Mouse (Mus musculus): ENCODE measurements around the gene Golga4. TPM values are rescaled to one million over a fixed set of nuclear protein-coding genes. Genes with fewer than 3 reads are reported as not detected.

Golga4 gene
- polyA plus RNA-seq, 1 experiment from 2014 or later = 56.5 TPM

DNA sequence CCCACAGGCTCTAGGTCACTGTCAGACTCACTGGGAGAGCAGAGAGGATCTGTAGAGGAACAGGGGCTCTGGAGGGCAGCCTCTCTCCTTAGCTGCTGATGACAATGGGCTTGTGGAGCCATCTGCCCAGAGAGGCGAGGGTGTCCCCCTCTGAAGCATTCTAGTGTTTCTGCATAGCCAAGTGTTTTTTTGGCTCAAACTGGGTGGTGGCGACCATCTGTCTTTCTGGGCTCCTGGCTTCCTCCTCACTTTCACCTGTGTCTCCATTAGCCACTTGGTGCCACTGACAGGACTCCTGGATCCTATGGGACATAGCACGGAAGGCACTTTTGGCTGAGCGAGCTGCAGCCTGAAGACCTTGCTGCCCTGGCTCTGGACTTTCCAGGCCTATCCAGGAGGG, 65.6 kb downstream of the Golga4 start:
- Histone ChIP-seq H3K9ac (replicated peaks) (no peak overlapping the region), H3K27ac (no peak overlapping the region), H3K9me3 (no peaks in the 10 kb centered on the region), H3K4me1 (replicated peaks) (no peaks in the 10 kb centered on the region), H3K27me3 (no peaks in the 10 kb centered on the region), H3K4me3 (replicated peaks) (no peak overlapping the region), H3K4me2 (replicated peaks) (no peak overlapping the region), H3K36me3 (peaks cover 81% of the 10 kb centered on the region)
- ATAC-seq = no peak
- 92% methylated on average over 4 of the region's 4 CpGs for WGBS

DNA sequence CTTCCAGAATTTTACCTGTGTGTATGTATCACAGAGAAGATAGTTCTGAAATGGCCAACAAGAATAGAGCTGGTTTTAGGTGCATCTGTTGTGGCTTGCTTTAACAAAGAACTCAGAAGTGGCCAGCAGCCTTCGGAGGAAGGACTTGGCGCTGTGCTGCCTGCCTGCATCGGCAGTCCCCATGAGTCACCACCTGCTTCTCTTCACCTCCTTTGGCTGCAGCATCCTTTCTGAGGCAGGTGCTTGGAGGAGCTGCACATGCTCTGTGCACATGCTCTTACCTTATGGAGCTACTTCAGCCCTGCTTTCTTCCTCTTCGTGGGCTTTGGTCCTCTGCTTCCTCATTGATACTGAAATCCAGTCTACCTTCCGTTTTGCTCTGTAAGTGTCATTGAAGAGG, 68.8 kb downstream of the Golga4 start:
- Histone ChIP-seq H3K27ac (no peak overlapping the region), H3K36me3 (peaks cover 79% of the 10 kb centered on the region), H3K9me3 (no peaks in the 10 kb centered on the region), H3K4me1 (replicated peaks) (no peaks in the 10 kb centered on the region), H3K27me3 (no peaks in the 10 kb centered on the region), H3K4me2 (replicated peaks) (no peak overlapping the region), H3K4me3 (replicated peaks) (no peak overlapping the region), H3K9ac (replicated peaks) (no peak overlapping the region)
- WGBS = 96% methylated on average over 5 of the region's 5 CpGs
- ATAC-seq = no peak

DNA sequence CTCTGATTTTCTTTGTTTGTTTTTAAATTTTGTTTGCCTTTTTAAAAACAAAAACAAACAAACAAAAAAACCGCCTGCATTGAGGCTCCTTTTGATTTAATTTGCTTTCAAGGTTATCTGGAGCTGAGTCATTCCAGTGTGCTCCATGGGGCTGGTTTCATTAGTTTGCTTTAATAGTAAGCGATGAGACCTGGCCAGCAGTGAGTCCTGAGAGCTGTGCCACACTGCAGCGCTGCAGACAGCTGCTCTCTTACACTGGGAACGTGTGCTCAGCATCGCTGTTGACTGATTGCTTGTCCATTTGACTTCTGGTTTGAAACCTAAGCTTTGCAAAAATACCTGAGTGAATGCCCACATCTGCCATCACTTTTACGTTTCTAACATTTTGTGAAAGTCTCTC, 74.3 kb downstream of the Golga4 start:
- 85% methylated on average over 6 of the region's 6 CpGs for WGBS
- Histone ChIP-seq H3K36me3 (peaks cover 57% of the 10 kb centered on the region), H3K4me2 (replicated peaks) (no peak overlapping the region), H3K4me1 (replicated peaks) (no peaks in the 10 kb centered on the region), H3K9me3 (no peaks in the 10 kb centered on the region), H3K27ac (no peak overlapping the region), H3K27me3 (no peaks in the 10 kb centered on the region), H3K4me3 (replicated peaks) (no peak overlapping the region), H3K9ac (replicated peaks) (no peak overlapping the region)
- no peak for ATAC-seq

DNA sequence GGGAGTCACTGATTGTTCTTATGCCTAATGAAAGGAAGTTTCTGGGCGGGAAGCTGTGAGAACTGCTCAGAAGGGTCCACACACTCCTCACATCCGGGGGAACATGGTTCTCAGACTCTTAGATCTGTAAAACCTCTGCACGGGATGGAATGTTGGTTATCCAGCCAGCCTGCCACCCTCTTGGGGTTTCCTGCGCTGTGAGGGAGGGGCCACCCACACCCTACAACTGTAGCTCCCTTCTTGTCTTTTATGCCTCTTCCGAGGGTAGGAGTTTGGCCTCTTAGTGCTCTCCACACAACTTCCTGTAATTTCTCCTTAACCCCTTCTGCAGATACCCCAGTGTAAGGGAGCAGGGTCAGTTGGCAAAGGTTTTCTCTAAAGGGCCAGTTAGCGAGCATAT, 76.7 kb downstream of the Golga4 start:
- H3K4me1 ChIP-seq (replicated peaks) = no peaks in the 10 kb centered on the region
- no peak for ATAC-seq
- H3K9me3 ChIP-seq = no peaks in the 10 kb centered on the region
- H3K27ac ChIP-seq = no peak overlapping the region
- peaks cover 44% of the 10 kb centered on the region for H3K36me3 ChIP-seq
- WGBS = 85% methylated on average over 6 of the region's 6 CpGs
- no peaks in the 10 kb centered on the region for H3K27me3 ChIP-seq
- no peak overlapping the region for H3K4me3 ChIP-seq (replicated peaks)
- no peak overlapping the region for H3K9ac ChIP-seq (replicated peaks)
- no peak overlapping the region for H3K4me2 ChIP-seq (replicated peaks)

DNA sequence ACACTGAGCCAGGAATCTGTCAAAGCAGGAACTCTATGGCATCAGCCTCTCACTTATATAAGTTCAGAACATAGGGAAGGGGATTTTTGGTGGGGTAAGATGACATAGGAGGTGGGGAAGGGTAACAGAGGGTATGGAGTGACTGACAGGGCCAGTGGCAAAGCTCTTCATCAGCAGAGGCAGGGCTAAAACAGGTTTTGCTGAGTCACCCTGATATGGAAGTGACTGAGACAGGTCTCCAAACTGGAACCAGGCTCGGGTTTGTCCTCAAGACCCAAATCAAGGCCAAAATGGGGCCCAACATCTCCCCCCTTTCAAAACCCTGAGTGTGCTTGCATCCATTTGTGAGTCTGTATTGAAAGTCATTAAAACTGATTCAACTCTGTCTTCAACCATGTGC, 78.8 kb downstream of the Golga4 start:
- Histone ChIP-seq H3K9ac (replicated peaks) (no peak overlapping the region), H3K27me3 (no peaks in the 10 kb centered on the region), H3K4me1 (replicated peaks) (peaks cover under 1% of the 10 kb centered on the region; the same call in 1 of the 2 replicates), H3K4me3 (replicated peaks) (no peak overlapping the region), H3K36me3 (peaks cover 28% of the 10 kb centered on the region), H3K4me2 (replicated peaks) (no peak overlapping the region), H3K9me3 (no peaks in the 10 kb centered on the region), H3K27ac (no peak overlapping the region)
- WGBS = 88% methylated on average over 1 of the region's 1 CpGs
- ATAC-seq = no peak

DNA sequence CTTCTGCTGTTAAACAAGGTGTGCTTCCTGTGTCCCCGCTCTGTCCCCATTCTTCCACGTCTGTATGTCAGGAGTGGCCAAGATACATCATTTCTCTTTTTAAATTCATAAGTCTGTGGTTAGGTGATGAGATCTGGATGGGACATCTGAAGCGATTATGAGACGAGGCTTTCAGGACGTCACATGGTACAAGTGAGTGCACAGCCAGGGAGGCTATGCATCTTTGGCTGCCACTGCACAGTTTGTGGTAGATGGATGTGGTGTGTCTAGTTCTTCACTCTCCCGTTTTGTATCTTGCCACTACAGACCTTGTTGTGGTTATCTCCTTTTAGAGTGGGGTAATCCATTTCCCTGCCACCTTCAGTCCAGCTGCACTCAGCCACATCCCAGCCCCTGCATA, 79.9 kb downstream of the Golga4 start:
- Histone ChIP-seq H3K9me3 (no peaks in the 10 kb centered on the region), H3K4me2 (replicated peaks) (no peak overlapping the region), H3K4me1 (replicated peaks) (peaks cover 11% of the 10 kb centered on the region), H3K27ac (no peak overlapping the region), H3K4me3 (replicated peaks) (no peak overlapping the region), H3K9ac (replicated peaks) (no peak overlapping the region), H3K36me3 (peaks cover 25% of the 10 kb centered on the region), H3K27me3 (no peaks in the 10 kb centered on the region)
- 95% methylated on average over 6 of the region's 6 CpGs for WGBS
- ATAC-seq = no peak

DNA sequence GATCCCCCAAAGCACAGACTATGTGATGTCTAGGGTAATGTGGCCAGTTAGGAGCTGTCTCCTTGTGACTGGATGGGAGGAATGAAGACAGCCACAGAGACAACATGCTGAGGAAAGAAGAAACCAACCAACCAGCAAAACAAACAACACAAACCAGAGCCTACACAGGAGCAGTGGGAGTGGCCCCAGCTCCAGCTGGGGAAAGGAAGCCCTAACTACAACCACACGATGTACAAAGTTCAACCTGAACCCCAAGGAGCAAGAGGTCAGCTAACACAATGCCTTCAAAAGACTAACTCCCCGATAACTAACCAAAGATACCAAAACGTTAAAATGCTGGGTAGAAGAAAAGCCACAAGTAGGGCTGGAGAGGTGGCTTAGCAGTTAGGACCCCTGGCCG, 81.0 kb downstream of the Golga4 start:
- H3K4me2 ChIP-seq (replicated peaks) = no peak overlapping the region
- no peaks in the 10 kb centered on the region for H3K27me3 ChIP-seq
- no peaks in the 10 kb centered on the region for H3K9me3 ChIP-seq
- H3K4me3 ChIP-seq (replicated peaks) = no peak overlapping the region
- ATAC-seq = no peak
- H3K36me3 ChIP-seq = peaks cover 16% of the 10 kb centered on the region
- WGBS = 73% methylated on average over 4 of the region's 4 CpGs
- no peak overlapping the region for H3K9ac ChIP-seq (replicated peaks)
- peaks cover 11% of the 10 kb centered on the region for H3K4me1 ChIP-seq (replicated peaks)
- no peak overlapping the region for H3K27ac ChIP-seq

DNA sequence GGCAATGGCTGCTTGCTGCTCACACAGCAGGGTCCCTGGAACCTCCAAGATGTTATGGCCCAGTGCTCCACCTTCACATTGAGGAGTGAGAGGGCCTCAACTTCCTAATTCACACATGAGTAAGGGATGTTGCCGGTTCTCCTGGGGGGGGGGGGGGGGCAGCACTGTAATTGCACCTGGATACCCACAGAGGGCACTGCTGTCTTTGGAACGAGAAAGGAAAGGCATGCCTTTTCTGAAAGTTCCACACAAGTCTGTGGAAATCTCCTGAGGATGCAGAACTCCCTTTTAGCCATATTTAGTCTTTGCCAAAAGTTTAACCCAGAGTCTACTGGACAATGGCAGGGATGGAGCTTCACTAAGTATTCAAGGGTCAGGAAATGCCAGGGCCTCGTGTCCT, 83.2 kb downstream of the Golga4 start:
- Histone ChIP-seq H3K4me3 (replicated peaks) (no peak overlapping the region), H3K4me2 (replicated peaks) (no peak overlapping the region), H3K4me1 (replicated peaks) (peaks cover 11% of the 10 kb centered on the region), H3K9me3 (no peaks in the 10 kb centered on the region), H3K27ac (no peak overlapping the region), H3K36me3 (peaks cover 4% of the 10 kb centered on the region; the same call in 1 of the 2 replicates), H3K9ac (replicated peaks) (no peak overlapping the region), H3K27me3 (no peaks in the 10 kb centered on the region)
- 49% methylated on average over 3 of the region's 3 CpGs for WGBS
- no peak for ATAC-seq

DNA sequence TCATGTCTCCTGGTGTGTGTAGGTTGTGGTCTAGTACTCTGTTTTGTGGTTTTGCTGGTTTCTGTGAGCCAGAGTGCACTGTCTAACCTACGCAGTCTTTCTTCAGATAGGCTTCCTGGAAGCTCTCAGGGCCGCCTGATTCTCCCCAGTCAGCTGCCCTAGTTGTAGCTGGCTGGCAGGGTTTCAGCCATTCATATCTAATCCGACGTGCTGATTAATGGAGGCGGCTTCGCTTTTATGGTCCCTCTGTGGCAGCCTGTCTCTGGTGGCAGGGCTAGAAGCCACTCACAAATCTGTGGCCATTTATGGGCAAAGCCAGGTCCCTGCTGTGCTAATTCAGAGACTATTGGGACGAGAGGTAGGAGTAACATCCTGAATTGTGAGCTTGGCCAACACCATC, 84.2 kb downstream of the Golga4 start:
- peak; percentile 32; the same call in 1 of the 2 replicates for ATAC-seq
- H3K9ac ChIP-seq (replicated peaks) = 0 out of 2 replicates have a peak overlapping the region, but pooled peaks have one; percentile 7
- WGBS = 35% methylated on average over 7 of the region's 7 CpGs

DNA sequence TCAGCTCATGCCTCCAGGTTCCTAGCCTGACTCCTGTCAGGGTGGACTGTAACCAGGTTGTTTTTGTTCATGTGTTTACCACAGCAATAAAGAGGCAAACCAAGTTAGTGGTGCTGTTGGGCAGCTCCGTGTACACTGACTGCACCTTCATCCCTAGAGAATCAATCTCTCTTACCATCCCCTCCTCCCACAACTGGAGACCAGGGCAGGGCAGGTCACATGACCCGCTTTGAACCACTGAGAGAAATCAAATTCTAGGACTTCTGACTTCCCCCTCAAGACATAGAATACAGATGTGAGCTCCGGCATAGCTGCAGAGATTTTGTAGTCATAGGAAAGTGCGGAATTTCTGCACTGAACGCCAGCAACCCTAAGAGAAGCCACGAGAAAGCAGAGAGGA, 85.6 kb downstream of the Golga4 start:
- ATAC-seq = no peak
- Histone ChIP-seq H3K4me2 (replicated peaks) (no peak overlapping the region), H3K9ac (replicated peaks) (no peak overlapping the region), H3K36me3 (peaks cover 4% of the 10 kb centered on the region; the same call in 1 of the 2 replicates), H3K27ac (no peak overlapping the region), H3K9me3 (no peaks in the 10 kb centered on the region), H3K4me3 (replicated peaks) (no peak overlapping the region), H3K27me3 (no peaks in the 10 kb centered on the region), H3K4me1 (replicated peaks) (peaks cover 11% of the 10 kb centered on the region)
- 82% methylated on average over 6 of the region's 6 CpGs for WGBS

More for the DNA sequence above, 84.2 kb downstream of the Golga4 start:
- Histone ChIP-seq H3K27ac (0 out of 2 replicates have a peak overlapping the region, but pooled peaks have one; percentile 6), H3K4me1 (replicated peaks) (peaks cover 11% of the 10 kb centered on the region), H3K4me2 (replicated peaks) (no peak overlapping the region), H3K4me3 (replicated peaks) (no peak overlapping the region), H3K36me3 (peaks cover 4% of the 10 kb centered on the region; the same call in 1 of the 2 replicates), H3K27me3 (no peaks in the 10 kb centered on the region), H3K9me3 (no peaks in the 10 kb centered on the region)

DNA sequence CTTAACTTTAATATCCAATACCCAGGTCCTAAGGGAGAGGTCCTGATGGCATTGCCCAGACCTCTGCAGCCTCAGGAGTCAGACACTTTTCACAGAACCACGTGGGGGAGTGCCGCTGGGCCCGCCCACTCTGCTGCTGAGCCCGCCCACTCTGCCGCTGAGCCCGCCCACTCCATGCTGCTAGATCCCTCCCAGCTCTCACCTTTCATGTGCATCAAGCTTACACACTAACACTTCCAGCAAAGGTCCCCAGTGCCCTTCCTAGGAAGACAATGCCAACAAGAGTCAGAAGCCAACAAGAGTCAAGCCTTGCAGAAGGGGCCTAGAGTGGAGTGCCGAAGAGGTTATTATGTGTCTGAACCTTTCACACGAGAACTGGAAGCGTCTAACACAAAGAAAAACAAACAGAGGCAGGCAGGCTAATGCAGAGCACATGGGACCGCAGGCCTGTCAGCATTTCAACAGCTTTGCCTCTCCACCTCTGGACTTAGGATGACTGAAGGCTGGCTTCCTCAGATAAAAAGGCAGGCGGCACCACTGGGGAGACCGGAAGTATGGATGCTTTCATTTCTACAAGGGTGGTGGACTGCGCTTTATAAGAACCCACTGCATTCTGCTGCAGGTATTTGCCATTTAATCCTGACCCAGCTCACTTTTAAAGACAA, 86.7 kb downstream of the Golga4 start:
- 0 out of 2 replicates have a peak, but pooled peaks have one; percentile 32 for ATAC-seq
- H3K4me2 ChIP-seq (replicated peaks) = no peak overlapping the region
- H3K9me3 ChIP-seq = no peaks in the 10 kb centered on the region
- peaks cover 11% of the 10 kb centered on the region for H3K4me1 ChIP-seq (replicated peaks)
- no peaks in the 10 kb centered on the region for H3K36me3 ChIP-seq
- no peak overlapping the region for H3K4me3 ChIP-seq (replicated peaks)
- H3K27me3 ChIP-seq = no peaks in the 10 kb centered on the region
- 43% methylated on average over 13 of the region's 13 CpGs for WGBS
- H3K27ac ChIP-seq = no peak overlapping the region
- H3K9ac ChIP-seq (replicated peaks) = no peak overlapping the region

DNA sequence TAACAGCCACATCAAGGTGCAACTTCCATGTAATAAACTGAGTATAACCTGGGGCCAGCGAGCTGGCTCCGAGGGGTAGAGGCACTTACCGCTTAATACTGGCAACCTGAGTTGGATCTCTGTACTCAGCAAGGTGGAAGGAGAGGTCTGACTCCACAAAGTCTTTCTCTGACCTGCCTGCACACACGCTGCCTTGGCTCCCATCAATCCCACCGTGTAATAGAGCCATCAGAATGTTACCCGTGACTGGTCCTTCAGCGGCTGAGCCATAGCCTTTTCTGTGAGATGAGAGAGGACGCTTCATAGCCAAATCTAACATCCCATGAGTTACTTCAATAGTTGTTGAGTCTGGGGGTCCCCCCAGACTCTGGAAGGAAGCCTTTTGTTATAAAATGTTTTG, 87.4 kb downstream of the Golga4 start:
- ATAC-seq = no peak
- no peak overlapping the region for H3K27ac ChIP-seq
- no peak overlapping the region for H3K4me2 ChIP-seq (replicated peaks)
- whole genome bisulfite sequencing = 87% methylated on average over 8 of the region's 8 CpGs
- H3K4me3 ChIP-seq (replicated peaks) = no peak overlapping the region
- peaks cover 11% of the 10 kb centered on the region for H3K4me1 ChIP-seq (replicated peaks)
- H3K27me3 ChIP-seq = no peaks in the 10 kb centered on the region
- no peaks in the 10 kb centered on the region for H3K9me3 ChIP-seq
- H3K36me3 ChIP-seq = no peaks in the 10 kb centered on the region
- no peak overlapping the region for H3K9ac ChIP-seq (replicated peaks)

DNA sequence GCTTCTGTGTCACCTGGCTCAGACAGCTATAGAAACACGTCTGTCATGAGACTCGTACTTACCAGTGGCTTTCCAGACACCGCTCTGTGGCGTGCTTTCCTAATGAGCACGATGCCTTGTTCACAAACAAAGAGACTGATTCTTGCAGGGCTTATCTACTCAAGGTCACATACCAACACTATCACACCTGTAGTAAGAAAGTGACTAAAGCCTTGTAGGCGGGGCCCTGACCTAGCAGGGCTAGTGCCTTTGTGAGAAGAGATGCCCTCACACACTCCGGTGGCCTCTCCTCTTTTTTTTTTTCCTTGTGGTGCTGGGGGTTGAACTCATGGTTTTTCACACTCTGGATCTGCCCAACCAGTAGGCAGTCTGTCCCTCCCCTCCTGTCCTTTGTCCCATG, 90.7 kb downstream of the Golga4 start:
- Histone ChIP-seq H3K4me3 (replicated peaks) (no peak overlapping the region), H3K4me1 (replicated peaks) (no peaks in the 10 kb centered on the region), H3K27me3 (no peaks in the 10 kb centered on the region), H3K4me2 (replicated peaks) (no peak overlapping the region), H3K27ac (no peak overlapping the region), H3K9ac (replicated peaks) (no peak overlapping the region), H3K36me3 (no peaks in the 10 kb centered on the region), H3K9me3 (no peaks in the 10 kb centered on the region)
- 91% methylated on average over 7 of the region's 7 CpGs for WGBS
- ATAC-seq = no peak

Measured in midbrain, embryonic 13.5 days (tissue).